Mouse (Mus musculus): ENCODE results near the gene Vmn1r4.

DNA sequence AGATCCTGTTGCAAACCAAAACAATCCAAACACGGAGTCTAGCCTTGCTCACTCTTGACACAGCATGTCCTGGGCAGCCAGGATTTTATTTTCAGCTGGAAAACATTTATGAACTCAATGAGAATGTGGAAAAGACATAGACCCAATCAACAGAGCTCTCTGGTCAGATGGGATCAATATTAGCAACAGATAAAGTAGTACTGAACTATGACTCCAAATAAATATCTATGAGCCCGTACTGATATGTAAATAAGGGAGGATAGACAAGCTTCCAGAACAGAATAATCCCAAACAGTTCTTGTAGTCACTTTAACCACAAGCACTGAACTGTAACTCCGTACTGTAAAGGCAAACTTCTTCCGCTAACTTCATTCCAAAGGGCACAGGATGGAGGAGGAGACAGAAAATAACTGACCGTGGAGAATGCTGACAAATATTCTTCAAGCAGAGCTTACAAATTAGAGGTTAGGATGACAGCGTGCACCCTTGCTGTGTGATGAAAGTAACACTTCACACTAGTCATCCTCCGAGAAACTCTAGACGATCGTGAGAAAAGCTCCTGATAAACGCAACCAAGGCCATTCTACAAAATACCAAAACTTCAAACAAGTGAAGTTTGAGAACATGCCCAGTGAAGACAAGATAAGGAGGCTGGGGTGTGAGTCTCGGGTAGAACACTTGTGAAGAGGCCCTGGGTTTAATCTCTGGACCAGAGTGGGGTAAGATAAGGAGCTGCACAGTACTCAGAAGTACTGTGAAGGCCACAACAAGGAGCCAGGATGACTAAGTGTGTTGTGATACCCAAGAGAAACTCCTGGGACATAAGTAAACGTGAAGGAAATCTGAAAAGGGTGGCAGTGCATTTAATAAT is 3.4 kb upstream of the Vmn1r4 start:
- TF ChIP-seq CTCF (IDR thresholded peaks at IDR 0.05; ENCODE audit: low read depth, low read length): no peak
- peak; percentile 70 for TF ChIP-seq TAL1 (conservative IDR thresholded peaks at IDR 0.05; ENCODE audit: low read depth, low read length)
- TF ChIP-seq GATA1 (IDR thresholded peaks at IDR 0.05; ENCODE audit: borderline replicate concordance, low read length): no peak

All from G1E (cell line).